17 mouse cellular contexts compared by ENCODE assay signal in the genomic region with DNA sequence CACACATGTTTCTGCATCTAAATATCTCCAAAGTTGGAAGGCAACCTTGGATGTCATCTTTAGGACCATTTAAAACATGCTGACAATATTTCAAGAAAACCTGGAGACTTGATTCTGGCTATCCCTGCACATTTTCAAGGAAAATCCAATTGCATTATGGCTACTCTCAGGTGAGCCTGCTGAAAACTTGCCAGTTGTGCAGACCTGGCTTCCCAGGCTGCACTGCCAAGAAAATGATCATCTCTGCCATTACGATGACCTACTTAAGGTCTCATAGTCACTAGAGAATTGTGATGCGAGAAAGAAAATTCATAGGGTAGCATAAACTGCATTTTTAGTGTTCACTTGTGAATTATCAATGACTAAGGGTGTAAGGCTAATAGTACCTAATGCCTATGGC.
DNase-seq lines count a peak whose midpoint lies in the region; ATAC-seq lines count a peak whose summit lies in the region.
"Had no signal": no experiment of that assay in that cellular context is flagged by ENCODE, and none has a peak within 500 bp of the region (broad histone marks: within the 10 kb centered on the region; RNA-seq: fewer than 3 reads in every experiment).

No protein-coding gene starts in this region.

- ATAC-seq in erythroblast, adult 5-6 weeks (replicated peaks; ENCODE audit: low FRiP score, poor library complexity, severe bottlenecking), result no peak
- ATAC-seq: forebrain, embryonic 15.5 days; intestine, postnatal 0 days; Patski had no signal

- DNase-seq in cerebellum, adult 11-12 months, result peak; percentile 54
- no peak for DNase-seq in cerebellum, postnatal 4 days (ENCODE audit: low spot score in 2 of 2)
- peak; percentile 37 for DNase-seq in heart, adult 11 months
- DNase-seq in heart, postnatal 36 days, result no peak
- peak; percentile 55 to 83 for DNase-seq in cerebellum, postnatal 14 days
- DNase-seq in ovary, postnatal 36 days (ENCODE audit: low spot score), result no peak
- DNase-seq: adrenal gland, postnatal 10 days; adrenal gland, postnatal 36 days; B cell, adult 2 months; gastrocnemius, postnatal 25 days; heart, adult 2 months; heart, postnatal 14 days; kidney, adult 2 months had no signal

- intact Hi-C loops in heart, postnatal 36 days (cut with DNase I), result no loop called here

Comparison
In these comparisons a context has a peak if more than half of its experiments do, and no peak if none do; other contexts are left out.
1. DNase-seq: peak in cerebellum, adult 11-12 months (single experiment), heart, adult 11 months (single experiment) and cerebellum, postnatal 14 days (2 of 2); none in cerebellum, postnatal 4 days (0 of 2), heart, postnatal 36 days (0 of 2) and ovary, postnatal 36 days (single experiment).